Mouse (Mus musculus) neural tube, embryonic 15.5 days (tissue): ENCODE measurements around the gene Card9. TPM values are rescaled to one million over a fixed set of nuclear protein-coding genes. Genes with fewer than 3 reads are reported as not detected.

Experiments used
- ATAC-seq: fragments of 200-750 bp; cut with Nextera tagmentation; 2 replicates; pipeline ENCODE4 v1.8.0; 2017; ENCODE audit warnings: mild to moderate bottlenecking, moderate TSS enrichment, moderate library complexity; ENCODE audit not compliant: low FRiP score
- H3K27ac ChIP-seq: fragments of 300-500 bp; sonication (generic); replicated peaks from 2 replicates; pipeline ENCODE4 v1.5.1; 2015; ENCODE audit warnings: mild to moderate bottlenecking, inconsistent platforms
- H3K27me3 ChIP-seq: fragments of 300-500 bp; sonication (generic); replicated peaks from 2 replicates; pipeline ENCODE4 v1.6.1; 2015; ENCODE audit warnings: inconsistent platforms
- H3K36me3 ChIP-seq: fragments of 300-500 bp; sonication (generic); 2 replicates; pipeline ENCODE4 v1.6.1; 2015; ENCODE audit warnings: inconsistent platforms
- H3K4me1 ChIP-seq: fragments of 300-500 bp; sonication (generic); 2 replicates; pipeline ENCODE4 v1.6.1; 2015; ENCODE audit warnings: inconsistent platforms
- H3K4me2 ChIP-seq: fragments of 300-500 bp; sonication (generic); 2 replicates; pipeline ENCODE4 v1.6.1; 2015; ENCODE audit warnings: inconsistent platforms, mild to moderate bottlenecking, moderate library complexity
- H3K4me3 ChIP-seq: fragments of 300-500 bp; sonication (generic); replicated peaks from 2 replicates; pipeline ENCODE4 v1.5.1; 2015; ENCODE audit warnings: mild to moderate bottlenecking, inconsistent platforms
- H3K9ac ChIP-seq: fragments of 300-500 bp; sonication (generic); replicated peaks from 2 replicates; pipeline ENCODE4 v1.6.1; 2015; ENCODE audit warnings: mild to moderate bottlenecking, inconsistent platforms
- H3K9me3 ChIP-seq: fragments of 300-500 bp; sonication (generic); replicated peaks from 2 replicates; pipeline ENCODE4 v1.6.1; 2016; ENCODE audit warnings: inconsistent platforms
- WGBS: fragments of 180-500 bp; shearing (Covaris S2); methylation state at CpG from one replicate; pipeline ENCODE4 v1.1.7; 2015; ENCODE audit warnings: mixed read lengths; 5-methylcytosine and 5-hydroxymethylcytosine counted together
- polyA plus RNA-seq: library from polyadenylated mRNA; unstranded; fragments of >200 nt; fragmentation: Nextera tagmentation; extraction: Ambion mirVana; gene quantifications from 2 replicates; pipeline ENCODE4 v1.2.1, GENCODE M21; 2015

The Card9 gene
- polyA plus RNA-seq, result 2.1 and 2.5 TPM in 2 replicates

GRCm38 (mm10) chr2:26360772-26361171 lies at the start of gene Card9:
Gene Card9, minus strand, starts transcription at chr2:26360918.
- no peak within 1 kb of the TSS; the same call in 1 of the 2 replicates for H3K4me2 ChIP-seq
- H3K4me3 ChIP-seq, result no peak within 1 kb of the TSS
- H3K36me3 ChIP-seq, result peaks cover 25% of the 10 kb centered on the region
- H3K9ac ChIP-seq, result no peak within 1 kb of the TSS
- no peak within 1 kb of the TSS for H3K27ac ChIP-seq
- no peaks in the 10 kb centered on the region for H3K9me3 ChIP-seq
- H3K4me1 ChIP-seq, result 0 out of 2 replicates have a peak, but pooled peaks cover 5% of the 10 kb centered on the region
- WGBS, result 57% methylated on average over 3 of the region's 3 CpGs
- no peaks in the 10 kb centered on the region for H3K27me3 ChIP-seq
- ATAC-seq, result no peak

GRCm38 (mm10) chr2:26410091-26410490 lies 49.4 kb upstream of the Card9 start:
- no peak for ATAC-seq
- H3K27ac ChIP-seq, result no peak overlapping the region
- no peak overlapping the region for H3K4me3 ChIP-seq
- H3K4me2 ChIP-seq, result no peak overlapping the region
- peaks cover 40% of the 10 kb centered on the region for H3K4me1 ChIP-seq
- H3K36me3 ChIP-seq, result peaks cover 50% of the 10 kb centered on the region
- no peaks in the 10 kb centered on the region for H3K27me3 ChIP-seq
- WGBS, result 77% methylated on average over 5 of the region's 5 CpGs
- H3K9ac ChIP-seq, result no peak overlapping the region
- no peaks in the 10 kb centered on the region for H3K9me3 ChIP-seq

GRCm38 (mm10) chr2:26409362-26409761 lies 48.6 kb upstream of the Card9 start:
- H3K4me3 ChIP-seq, result peak overlapping the region; percentile 95
- no peak for ATAC-seq

GRCm38 (mm10) chr2:26408515-26409356 lies 48.0 kb upstream of the Card9 start, which contains the start of gene Inpp5e:
Gene Inpp5e, minus strand, starts transcription at chr2:26409203.
- WGBS, result under 1% methylated on average over 57 of the region's 57 CpGs
- H3K36me3 ChIP-seq, result peaks cover 38% of the 10 kb centered on the region
- peak within 1 kb of the TSS; percentile 95 for H3K4me3 ChIP-seq
- no peaks in the 10 kb centered on the region for H3K9me3 ChIP-seq
- peak; percentile 96 for ATAC-seq
- H3K9ac ChIP-seq, result peak within 1 kb of the TSS; percentile 96
- peak within 1 kb of the TSS; percentile 82 for H3K27ac ChIP-seq
- H3K27me3 ChIP-seq, result no peaks in the 10 kb centered on the region
- peak within 1 kb of the TSS; percentile 96 for H3K4me2 ChIP-seq
- H3K4me1 ChIP-seq, result peaks cover 46% of the 10 kb centered on the region

More at GRCm38 (mm10) chr2:26409362-26409761, 48.6 kb upstream of the Card9 start:
- H3K4me2 ChIP-seq, result peak overlapping the region; percentile 96
- no peaks in the 10 kb centered on the region for H3K9me3 ChIP-seq
- peaks cover 44% of the 10 kb centered on the region for H3K36me3 ChIP-seq
- WGBS, result 58% methylated on average over 3 of the region's 3 CpGs
- H3K4me1 ChIP-seq, result peaks cover 46% of the 10 kb centered on the region
- no peaks in the 10 kb centered on the region for H3K27me3 ChIP-seq
- no peak overlapping the region for H3K27ac ChIP-seq
- H3K9ac ChIP-seq, result peak overlapping the region; percentile 96; the same call in 1 of the 2 replicates

GRCm38 (mm10) chr2:26403306-26403705 lies 42.6 kb upstream of the Card9 start:
- Histone ChIP-seq H3K4me1 (peaks cover 42% of the 10 kb centered on the region), H3K9ac (no peak overlapping the region), H3K27ac (no peak overlapping the region), H3K36me3 (peaks cover 37% of the 10 kb centered on the region), H3K27me3 (no peaks in the 10 kb centered on the region), H3K9me3 (no peaks in the 10 kb centered on the region), H3K4me3 (no peak overlapping the region), H3K4me2 (no peak overlapping the region)
- WGBS, result 79% methylated on average over 8 of the region's 8 CpGs
- ATAC-seq, result no peak

GRCm38 (mm10) chr2:26402265-26402664 lies 41.5 kb upstream of the Card9 start:
- no peaks in the 10 kb centered on the region for H3K27me3 ChIP-seq
- peaks cover 31% of the 10 kb centered on the region for H3K4me1 ChIP-seq
- H3K36me3 ChIP-seq, result peaks cover 46% of the 10 kb centered on the region
- no peak overlapping the region for H3K9ac ChIP-seq
- no peak overlapping the region for H3K27ac ChIP-seq
- WGBS, result 92% methylated on average over 1 of the region's 1 CpGs
- no peak overlapping the region for H3K4me2 ChIP-seq
- ATAC-seq, result no peak
- H3K4me3 ChIP-seq, result no peak overlapping the region
- H3K9me3 ChIP-seq, result no peaks in the 10 kb centered on the region

- H3K27me3 ChIP-seq, result no peaks in the 10 kb centered on the region
- peaks cover 19% of the 10 kb centered on the region for H3K4me1 ChIP-seq
- WGBS, result 96% methylated on average over 4 of the region's 4 CpGs
- H3K9ac ChIP-seq, result no peak overlapping the region
- H3K36me3 ChIP-seq, result peaks cover 58% of the 10 kb centered on the region
- H3K9me3 ChIP-seq, result no peaks in the 10 kb centered on the region
- no peak for ATAC-seq
- no peak overlapping the region for H3K27ac ChIP-seq
- H3K4me2 ChIP-seq, result no peak overlapping the region
- H3K4me3 ChIP-seq, result no peak overlapping the region
These were observed 40.3 kb upstream of the Card9 start for GRCm38 (mm10) chr2:26401023-26401422.

GRCm38 (mm10) chr2:26400296-26400695 lies 39.6 kb upstream of the Card9 start:
- H3K9ac ChIP-seq, result no peak overlapping the region
- H3K4me3 ChIP-seq, result no peak overlapping the region
- H3K27ac ChIP-seq, result no peak overlapping the region
- H3K9me3 ChIP-seq, result no peaks in the 10 kb centered on the region
- no peak overlapping the region for H3K4me2 ChIP-seq
- ATAC-seq, result no peak
- H3K4me1 ChIP-seq, result peaks cover 12% of the 10 kb centered on the region
- H3K27me3 ChIP-seq, result no peaks in the 10 kb centered on the region
- peaks cover 65% of the 10 kb centered on the region for H3K36me3 ChIP-seq
- 93% methylated on average over 5 of the region's 5 CpGs for WGBS

- 82% methylated on average over 5 of the region's 5 CpGs for WGBS
- Histone ChIP-seq H3K27ac (no peak overlapping the region), H3K27me3 (no peaks in the 10 kb centered on the region), H3K4me1 (peaks cover 5% of the 10 kb centered on the region), H3K9ac (no peak overlapping the region; the same call in 1 of the 2 replicates), H3K36me3 (peaks cover 72% of the 10 kb centered on the region), H3K4me2 (no peak overlapping the region), H3K4me3 (no peak overlapping the region), H3K9me3 (no peaks in the 10 kb centered on the region)
- ATAC-seq, result no peak
These were observed 38.9 kb upstream of the Card9 start for GRCm38 (mm10) chr2:26399647-26400046.

GRCm38 (mm10) chr2:26398978-26399377 lies 38.3 kb upstream of the Card9 start:
- H3K36me3 ChIP-seq, result peaks cover 78% of the 10 kb centered on the region
- H3K9ac ChIP-seq, result no peak overlapping the region
- 0 out of 2 replicates have a peak, but pooled peaks cover 3% of the 10 kb centered on the region for H3K4me1 ChIP-seq
- no peak overlapping the region for H3K27ac ChIP-seq
- H3K4me3 ChIP-seq, result no peak overlapping the region
- H3K27me3 ChIP-seq, result no peaks in the 10 kb centered on the region
- ATAC-seq, result peak; percentile 28; the same call in 1 of the 2 replicates
- H3K9me3 ChIP-seq, result no peaks in the 10 kb centered on the region
- 89% methylated on average over 8 of the region's 8 CpGs for WGBS
- H3K4me2 ChIP-seq, result no peak overlapping the region

GRCm38 (mm10) chr2:26391617-26392016 lies 30.9 kb upstream of the Card9 start:
- Histone ChIP-seq H3K27me3 (no peaks in the 10 kb centered on the region), H3K9me3 (no peaks in the 10 kb centered on the region), H3K27ac (no peak overlapping the region), H3K36me3 (peaks cover 74% of the 10 kb centered on the region), H3K4me1 (peaks cover 32% of the 10 kb centered on the region), H3K4me2 (no peak overlapping the region), H3K9ac (no peak overlapping the region), H3K4me3 (no peak overlapping the region)
- ATAC-seq, result no peak
- WGBS, result 95% methylated on average over 6 of the region's 6 CpGs

GRCm38 (mm10) chr2:26390954-26391353 lies 30.2 kb upstream of the Card9 start:
- Histone ChIP-seq H3K9me3 (no peaks in the 10 kb centered on the region), H3K27me3 (no peaks in the 10 kb centered on the region), H3K4me3 (no peak overlapping the region), H3K36me3 (peaks cover 74% of the 10 kb centered on the region), H3K4me1 (peaks cover 34% of the 10 kb centered on the region), H3K27ac (no peak overlapping the region), H3K4me2 (0 out of 2 replicates have a peak overlapping the region, but pooled peaks have one; percentile 22), H3K9ac (no peak overlapping the region)
- no peak for ATAC-seq
- WGBS, result 93% methylated on average over 3 of the region's 3 CpGs
